Mouse (Mus musculus) ES-Bruce4 (cell line): ENCODE results near the gene Ccdc137. TPM values are rescaled to one million over a fixed set of nuclear protein-coding genes. Genes with fewer than 3 reads are reported as not detected.

Source experiments
- H3K27ac ChIP-seq: 2 replicates; pipeline ENCODE4 v1.5.1; 2012; ENCODE audit warnings: low read length, inconsistent platforms; ENCODE audit not compliant: insufficient read depth
- H3K27me3 ChIP-seq: 2 replicates; pipeline ENCODE4 v1.6.1; 2012; ENCODE audit warnings: mild to moderate bottlenecking, low read length, inconsistent platforms; ENCODE audit not compliant: control insufficient read depth, poor library complexity, insufficient read depth, severe bottlenecking
- H3K36me3 ChIP-seq: 2 replicates; pipeline ENCODE4 v1.6.1; 2012; ENCODE audit warnings: inconsistent platforms, mild to moderate bottlenecking, low read length, moderate library complexity; ENCODE audit not compliant: control insufficient read depth, poor library complexity, insufficient read depth, severe bottlenecking
- H3K4me1 ChIP-seq: one replicate; pipeline ENCODE4 v1.8.1; 2011; ENCODE audit warnings: low read length; ENCODE audit not compliant: control insufficient read depth, insufficient read depth
- H3K4me3 ChIP-seq: 2 replicates; pipeline ENCODE4 v1.5.1; 2011; ENCODE audit warnings: low read depth, mild to moderate bottlenecking, low read length
- H3K9ac ChIP-seq: 2 replicates; pipeline ENCODE4 v1.6.1; 2012; ENCODE audit warnings: low read depth, mild to moderate bottlenecking, inconsistent platforms; ENCODE audit not compliant: poor library complexity, severe bottlenecking
- H3K9me3 ChIP-seq: replicated peaks from 2 replicates; pipeline ENCODE4 v1.6.1; 2012; ENCODE audit warnings: mild to moderate bottlenecking, low read length, inconsistent platforms; ENCODE audit not compliant: control insufficient read depth, poor library complexity, insufficient read depth, severe bottlenecking
- CTCF ChIP-seq: IDR thresholded peaks from one replicate; pipeline ENCODE4 v1.8.1; 2011; ENCODE audit warnings: low read depth, low read length
- EP300 ChIP-seq: IDR thresholded peaks from 2 replicates; pipeline ENCODE4 v1.6.1; 2011; ENCODE audit warnings: low read depth, low read length; ENCODE audit not compliant: insufficient read depth
- POLR2A ChIP-seq: IDR thresholded peaks from one replicate; pipeline ENCODE4 v1.8.1; 2011; ENCODE audit warnings: low read length; ENCODE audit not compliant: insufficient read depth
- polyA plus RNA-seq: library from polyadenylated mRNA; stranded (reverse); fragments of >200 nt; gene quantifications from 2 replicates; pipeline ENCODE4 v1.2.4, GENCODE M21; 2011; ENCODE audit warnings: low read depth; ENCODE audit not compliant: missing spikeins, insufficient read depth, insufficient read length

Ccdc137 gene
- polyA plus RNA-seq, 1 experiment = 16.1 TPM

DNA sequence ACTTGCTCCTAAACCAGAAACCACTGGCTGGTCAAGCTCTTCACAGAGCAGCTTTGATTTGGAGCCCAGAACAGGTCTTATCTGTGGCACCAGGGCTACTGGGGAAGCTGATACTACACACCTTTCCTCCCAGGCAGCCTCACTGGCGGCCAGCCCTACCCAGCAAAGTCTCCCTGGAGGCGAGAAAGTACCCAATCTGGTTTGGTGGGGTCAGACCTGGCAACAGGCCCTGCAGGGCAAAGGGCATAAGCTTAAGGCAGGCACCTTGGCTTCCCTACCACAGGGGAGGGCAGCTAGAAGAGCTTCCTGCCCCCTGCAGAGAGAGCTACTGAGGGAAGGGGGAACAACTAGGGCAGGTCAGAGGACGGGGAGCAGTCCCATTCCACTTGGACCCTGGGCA lies 42.4 kb downstream of the Ccdc137 start:
- no peak for TF ChIP-seq POLR2A
- TF ChIP-seq CTCF = no peak
- TF ChIP-seq EP300 = no peak
- Histone ChIP-seq H3K27me3 (no peaks in the 10 kb centered on the region), H3K9me3 (no peaks in the 10 kb centered on the region), H3K4me3 (no peak overlapping the region), H3K4me1 (no peaks in the 10 kb centered on the region), H3K36me3 (0 out of 2 replicates have a peak, but pooled peaks cover 7% of the 10 kb centered on the region), H3K27ac (no peak overlapping the region), H3K9ac (no peak overlapping the region)

DNA sequence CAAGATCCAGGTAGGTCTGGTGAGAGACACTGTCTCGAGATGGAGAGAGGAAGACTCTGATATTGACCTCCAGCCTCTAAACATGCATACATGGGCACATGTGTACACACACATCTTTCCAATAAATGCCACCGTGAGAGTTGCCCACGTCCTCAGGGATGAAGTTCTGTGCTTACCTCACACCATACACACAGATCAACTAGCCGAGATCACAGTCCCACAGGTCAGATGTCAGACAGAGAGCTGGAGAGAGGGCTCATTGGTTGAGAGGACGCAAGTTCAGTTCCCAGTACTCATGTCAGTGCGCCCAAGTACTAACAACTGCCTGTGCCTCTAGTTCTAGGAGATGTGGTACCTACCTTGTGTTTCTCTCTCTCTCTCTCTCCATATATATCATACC lies 43.1 kb downstream of the Ccdc137 start:
- TF ChIP-seq POLR2A (no peak), EP300 (no peak), CTCF (no peak)
- Histone ChIP-seq H3K27ac (no peak overlapping the region), H3K4me3 (no peak overlapping the region), H3K4me1 (no peaks in the 10 kb centered on the region), H3K36me3 (0 out of 2 replicates have a peak, but pooled peaks cover 3% of the 10 kb centered on the region), H3K9me3 (no peaks in the 10 kb centered on the region), H3K9ac (no peak overlapping the region), H3K27me3 (no peaks in the 10 kb centered on the region)

DNA sequence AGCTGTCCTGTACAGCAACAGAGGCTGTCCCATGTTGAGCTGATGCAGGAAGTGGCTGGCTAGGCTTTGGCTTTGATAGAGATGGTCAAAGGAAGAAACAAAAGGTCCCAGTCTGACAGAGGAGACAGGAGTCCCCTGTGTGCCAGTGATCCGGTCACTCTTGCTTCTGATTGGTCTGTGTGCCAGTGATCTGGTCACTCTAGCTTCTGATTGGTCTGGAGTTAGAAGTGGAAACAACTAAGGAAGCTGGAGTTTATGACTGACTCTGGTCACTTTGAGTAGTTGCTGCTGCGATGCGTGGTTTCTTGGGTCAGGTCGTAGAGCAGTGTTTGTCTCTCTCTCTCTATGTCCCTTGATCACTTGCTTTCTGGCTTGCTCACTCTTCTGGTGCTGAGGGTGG lies 43.8 kb downstream of the Ccdc137 start:
- TF ChIP-seq POLR2A (no peak), EP300 (no peak), CTCF (no peak)
- no peaks in the 10 kb centered on the region for H3K27me3 ChIP-seq
- H3K36me3 ChIP-seq = 0 out of 2 replicates have a peak, but pooled peaks cover 3% of the 10 kb centered on the region
- no peaks in the 10 kb centered on the region for H3K4me1 ChIP-seq
- H3K9me3 ChIP-seq = no peaks in the 10 kb centered on the region
- no peak overlapping the region for H3K27ac ChIP-seq
- H3K4me3 ChIP-seq = no peak overlapping the region
- H3K9ac ChIP-seq = no peak overlapping the region

DNA sequence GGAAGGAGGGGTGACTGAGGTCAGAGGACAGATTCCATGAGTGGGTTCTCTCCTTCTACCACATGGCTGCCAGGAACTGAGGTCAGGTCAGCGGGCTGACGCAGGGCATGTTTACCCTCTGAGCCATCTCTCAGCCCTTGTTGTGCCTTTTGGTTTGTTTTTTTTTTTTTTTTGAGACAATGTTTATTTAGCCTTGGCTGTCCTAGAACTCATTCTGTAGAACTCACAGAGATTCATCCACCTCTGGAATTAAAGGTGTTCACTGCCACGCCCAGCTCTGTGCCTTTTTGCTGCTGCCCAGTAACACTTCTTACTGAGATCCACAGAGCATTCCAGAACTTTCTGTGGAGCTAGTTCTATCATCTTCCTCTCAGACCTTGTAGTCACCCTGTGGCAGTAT lies 47.7 kb downstream of the Ccdc137 start:
- Histone ChIP-seq H3K27me3 (no peaks in the 10 kb centered on the region), H3K9ac (no peak overlapping the region), H3K27ac (no peak overlapping the region), H3K9me3 (no peaks in the 10 kb centered on the region), H3K4me3 (no peak overlapping the region), H3K4me1 (no peaks in the 10 kb centered on the region), H3K36me3 (no peaks in the 10 kb centered on the region)
- TF ChIP-seq CTCF = no peak
- no peak for TF ChIP-seq EP300
- no peak for TF ChIP-seq POLR2A

DNA sequence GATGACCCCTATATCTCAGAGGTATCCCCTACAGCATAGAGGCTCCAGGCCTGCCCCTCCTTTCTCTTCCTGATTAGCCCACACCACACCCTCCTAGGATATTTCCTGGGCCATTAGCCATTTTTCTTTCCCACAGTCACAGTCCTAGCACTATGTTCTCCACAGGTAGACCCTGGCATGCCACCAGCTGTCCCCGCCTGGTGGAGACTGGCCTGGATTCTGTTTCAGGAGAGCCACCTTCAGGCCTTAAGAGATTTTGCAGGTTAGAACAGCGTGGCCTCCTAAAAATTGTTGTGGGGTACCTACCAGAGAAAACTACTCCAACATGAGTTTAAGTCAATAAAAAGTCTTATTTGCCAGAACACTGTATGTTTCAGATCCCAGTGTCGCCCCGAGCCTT lies 49.0 kb downstream of the Ccdc137 start:
- Histone ChIP-seq H3K4me1 (no peaks in the 10 kb centered on the region), H3K36me3 (no peaks in the 10 kb centered on the region), H3K27ac (no peak overlapping the region), H3K4me3 (no peak overlapping the region), H3K27me3 (no peaks in the 10 kb centered on the region), H3K9me3 (no peaks in the 10 kb centered on the region), H3K9ac (no peak overlapping the region)
- TF ChIP-seq CTCF (peak; percentile 34), EP300 (no peak), POLR2A (no peak)

DNA sequence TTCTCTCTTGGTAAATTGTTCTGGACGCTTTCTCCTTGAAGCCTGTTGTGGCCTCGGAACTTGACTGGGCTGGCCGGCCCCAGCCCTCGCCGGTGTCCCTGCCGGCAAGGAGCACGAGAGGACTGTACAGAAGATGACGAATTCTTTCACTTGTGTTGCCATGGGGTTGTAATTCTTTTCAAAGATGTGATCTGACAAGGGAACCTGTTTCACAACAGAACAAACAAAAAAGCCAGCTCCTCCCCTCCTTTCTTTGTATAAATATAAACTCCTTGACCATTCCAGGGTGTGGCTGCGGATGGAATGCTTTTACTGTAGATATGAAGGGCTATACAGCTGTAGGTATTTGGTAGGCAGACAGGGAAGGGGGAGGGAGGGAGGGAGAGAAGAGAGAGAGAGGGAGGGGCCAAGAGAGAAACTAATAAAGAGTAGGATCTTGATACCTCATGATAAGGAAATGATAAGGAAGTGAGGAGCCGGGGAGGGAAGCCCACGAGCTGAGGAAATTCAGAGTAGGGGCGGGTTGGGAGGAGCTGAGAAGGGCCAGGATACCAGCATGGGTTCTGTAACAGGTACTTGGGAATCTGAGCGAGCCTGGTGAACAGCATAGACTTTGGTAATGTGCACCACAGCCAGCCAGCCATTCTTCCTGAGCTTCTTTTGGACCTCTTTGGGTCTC lies 49.8 kb downstream of the Ccdc137 start:
- H3K27me3 ChIP-seq = no peaks in the 10 kb centered on the region
- no peak for TF ChIP-seq EP300
- no peak for TF ChIP-seq POLR2A
- no peak for TF ChIP-seq CTCF

More for the DNA sequence above, 49.8 kb downstream of the Ccdc137 start:
- no peaks in the 10 kb centered on the region for H3K9me3 ChIP-seq
- no peaks in the 10 kb centered on the region for H3K4me1 ChIP-seq
- no peak overlapping the region for H3K27ac ChIP-seq
- no peak overlapping the region for H3K9ac ChIP-seq
- no peaks in the 10 kb centered on the region for H3K36me3 ChIP-seq
- no peak overlapping the region for H3K4me3 ChIP-seq
